Mouse (Mus musculus) right cerebral cortex, postnatal 10 days (tissue): ENCODE results near the gene Gba.

Experiments
- DNase-seq, 2 experiments: peaks; one replicate each; pipeline ENCODE4 v3.0.0; 2021; ENCODE audit warnings: low spot score in 2 of 2

The Gba gene

GRCm38 (mm10) chr3:89238494-89238893 lies 35.8 kb downstream of the Gba start:
- peak in 1 of 2 experiments; percentile 25 for DNase-seq

DNA sequence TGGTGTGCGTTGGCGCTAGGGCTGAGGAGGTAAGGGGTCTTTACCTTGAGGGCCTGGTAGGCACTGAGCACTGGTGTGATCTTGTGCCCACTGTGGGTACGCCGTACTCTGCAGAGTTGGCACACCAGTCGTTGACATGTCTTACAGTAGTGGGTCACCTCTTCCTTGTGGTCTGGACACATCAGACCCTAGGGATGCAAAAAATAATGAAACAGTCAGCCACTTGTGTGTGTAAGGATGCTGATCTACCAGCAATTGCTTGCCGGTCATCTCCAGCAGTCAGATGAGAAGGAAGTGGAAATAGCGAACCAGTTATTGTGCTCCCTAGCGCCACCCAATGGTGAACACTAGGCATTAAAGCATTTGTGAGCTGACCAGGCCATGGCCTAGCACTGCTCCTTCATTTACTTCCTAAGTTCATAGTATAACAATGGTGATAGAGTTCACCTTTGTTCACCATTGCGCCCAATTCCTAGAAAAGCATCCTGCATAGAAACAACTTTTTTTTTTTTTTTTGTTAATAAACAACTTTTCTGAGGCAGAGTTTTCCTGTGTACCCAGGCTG lies 39.7 kb downstream of the Gba start:
- DNase-seq = peak; percentile 70 to 74

- DNase-seq = peak in 1 of 2 experiments; percentile 74
Observed at GRCm38 (mm10) chr3:89243609-89244008, 40.9 kb downstream of the Gba start.

GRCm38 (mm10) chr3:89244158-89244981 lies 41.6 kb downstream of the Gba start:
- peak in 1 of 2 experiments; percentile 68 for DNase-seq

- peak; percentile 92 for DNase-seq
Observed at GRCm38 (mm10) chr3:89244982-89245687, 42.4 kb downstream of the Gba start.

DNA sequence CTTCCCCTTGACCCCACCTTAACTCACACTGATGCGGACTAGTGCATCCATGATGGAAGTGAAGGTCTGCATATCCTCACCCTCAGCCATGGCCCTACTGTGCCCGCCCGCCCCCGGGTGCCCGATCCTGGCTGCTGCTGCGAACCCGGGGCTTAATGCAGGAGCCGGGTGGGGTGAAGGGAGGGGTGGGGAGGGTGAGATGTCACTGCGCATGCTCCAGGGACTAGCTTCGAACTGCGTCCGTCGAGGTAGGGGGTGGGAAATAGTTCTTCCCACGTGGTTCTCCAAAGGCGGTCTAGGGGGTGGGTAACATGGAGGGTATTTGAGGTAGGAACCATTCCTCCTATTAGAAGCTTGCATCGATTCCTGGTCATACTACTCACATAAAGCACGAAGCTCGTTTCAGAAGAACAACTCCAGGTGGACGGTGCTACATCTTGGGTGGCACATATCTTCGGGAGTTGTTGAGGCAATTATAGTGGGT lies 43.0 kb downstream of the Gba start, which contains the start of gene Krtcap2:
Gene Krtcap2 (plus strand): TSS at position 279 of the 484 bp plus-strand sequence.
- peak; percentile 91 to 92 for DNase-seq

- peak; percentile 95 for DNase-seq
Observed at GRCm38 (mm10) chr3:89246261-89247100, 43.8 kb downstream of the Gba start, which contains the start of gene Trim46. TSS of gene Trim46 (minus strand) at chr3:89246309.

DNA sequence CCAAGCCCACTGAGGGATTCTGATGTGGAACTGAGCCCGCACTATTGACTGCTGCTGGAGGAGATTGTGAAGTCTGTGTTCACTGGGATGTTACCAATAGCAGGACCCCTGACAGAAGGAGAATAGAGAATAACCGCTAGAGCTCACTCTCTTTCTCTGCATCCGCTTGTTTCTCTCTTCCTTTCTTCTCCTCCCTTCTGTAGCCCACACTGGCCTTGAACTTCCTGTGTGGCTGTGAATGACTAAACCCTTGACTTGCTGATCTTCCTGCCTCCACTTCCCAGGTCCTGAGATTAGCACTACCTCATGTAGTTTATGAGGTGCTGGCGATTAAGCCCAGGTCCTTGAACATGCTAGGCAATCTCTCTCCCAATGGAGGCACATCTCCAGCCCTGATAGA lies 44.7 kb downstream of the Gba start:
- no peak for DNase-seq

- DNase-seq = peak in 1 of 2 experiments; percentile 62
Observed at GRCm38 (mm10) chr3:89250435-89251040, 47.8 kb downstream of the Gba start.

- peak; percentile 38 to 49 for DNase-seq
Observed at GRCm38 (mm10) chr3:89251365-89251895, 48.7 kb downstream of the Gba start.

DNA sequence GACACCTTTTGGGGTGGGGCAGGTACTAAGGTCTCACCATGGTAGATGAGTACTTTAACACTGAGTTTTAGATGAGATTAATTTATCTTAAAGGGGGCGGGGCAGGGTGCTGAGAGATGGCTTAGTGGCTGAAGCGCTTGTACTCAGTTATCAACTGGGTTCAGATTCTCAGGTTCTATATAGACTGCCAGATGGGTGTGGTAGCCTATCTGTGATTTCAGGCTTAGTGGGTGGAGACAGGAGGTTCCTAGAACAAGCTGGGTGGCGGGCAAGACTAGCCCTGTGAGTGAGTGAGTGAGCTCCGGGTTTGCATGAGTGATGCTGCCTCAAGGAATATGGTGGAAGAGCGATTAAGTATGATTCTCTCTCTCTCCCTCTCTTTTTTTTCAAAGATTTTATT lies 52.3 kb downstream of the Gba start:
- no peak for DNase-seq

- no peak for DNase-seq
Observed at GRCm38 (mm10) chr3:89256177-89256576, 53.4 kb downstream of the Gba start.
